Mouse (Mus musculus) liver, adult 2 months (tissue): ENCODE data around the gene Cacnb4.

Source experiments
- CTCF ChIP-seq: fragments of 200-500 bp; IDR thresholded peaks from 2 replicates; pipeline ENCODE4 v1.5.1; 2011; ENCODE audit warnings: low read depth, low read length, control low read depth
- POLR2A ChIP-seq: fragments of 200-500 bp; IDR thresholded peaks from 2 replicates; pipeline ENCODE4 v1.6.1; 2011; ENCODE audit warnings: low read length, control low read depth; ENCODE audit not compliant: insufficient read depth; ENCODE audit errors: extremely low read depth

DNA sequence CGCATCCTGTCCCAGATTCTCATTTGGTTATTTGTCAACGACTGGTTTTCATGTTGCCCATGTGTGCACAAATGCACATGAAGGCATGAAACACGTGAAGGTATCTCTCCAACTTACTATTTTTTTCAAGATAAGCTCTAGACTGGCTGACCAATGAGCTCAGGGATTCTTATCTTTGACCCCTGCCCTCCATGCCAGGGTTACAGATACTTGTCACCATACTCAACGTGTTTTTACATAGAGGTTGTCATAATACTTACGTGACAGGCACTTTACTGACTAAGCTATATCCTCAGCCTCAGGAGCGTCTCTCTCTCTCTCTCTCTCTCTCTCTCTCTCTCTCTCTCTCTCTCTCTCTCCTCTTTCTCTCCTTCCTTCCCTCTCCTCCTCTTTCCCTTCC, 290.2 kb downstream of the Cacnb4 start:
- TF ChIP-seq CTCF = no peak
- no peak for TF ChIP-seq POLR2A
